Mouse (Mus musculus): ENCODE data around the gene Ephb1.

GRCm38 (mm10) chr9:102380235-102380634 is 25.7 kb upstream of the Ephb1 start:
- no peak for TF ChIP-seq CTCF (IDR thresholded peaks at IDR 0.05; ENCODE audit: low read depth)
- TF ChIP-seq EP300 (optimal IDR thresholded peaks at IDR 0.05): no peak
